Mouse (Mus musculus) stomach, postnatal 0 days (tissue): ENCODE data around the gene Pxdn. TPM values are rescaled to one million over a fixed set of nuclear protein-coding genes. Genes with fewer than 3 reads are reported as not detected.

Experiments used
- ATAC-seq: fragments of 200-750 bp; cut with Nextera tagmentation; 2 replicates; pipeline ENCODE4 v1.8.0; 2017; ENCODE audit not compliant: low FRiP score, low TSS enrichment
- DNase-seq: peaks from one replicate; pipeline ENCODE4 v3.0.0-alpha.2; 2016; ENCODE audit warnings: low spot score
- H3K27ac ChIP-seq: fragments of 300-500 bp; sonication (generic); replicated peaks from 2 replicates; pipeline ENCODE4 v1.5.1; 2014; ENCODE audit warnings: mild to moderate bottlenecking, control low read depth
- H3K27me3 ChIP-seq: fragments of 300-500 bp; sonication (generic); 2 replicates; pipeline ENCODE4 v1.6.1; 2014; ENCODE audit warnings: low read length; ENCODE audit not compliant: control insufficient read depth, insufficient read depth
- H3K36me3 ChIP-seq: fragments of 300-500 bp; sonication (generic); 2 replicates; pipeline ENCODE4 v1.6.1; 2014; ENCODE audit warnings: low read length, mixed read lengths; ENCODE audit not compliant: control insufficient read depth, insufficient read depth
- H3K4me1 ChIP-seq: fragments of 300-500 bp; sonication (generic); replicated peaks from 2 replicates; pipeline ENCODE4 v1.6.1; 2014; ENCODE audit warnings: antibody characterized with exemption; ENCODE audit not compliant: control insufficient read depth, insufficient read depth
- H3K4me2 ChIP-seq: fragments of 300-500 bp; sonication (generic); replicated peaks from 2 replicates; pipeline ENCODE4 v1.6.1; 2014; ENCODE audit warnings: low read depth, mild to moderate bottlenecking, control low read depth, moderate library complexity
- H3K4me3 ChIP-seq: fragments of 300-500 bp; sonication (generic); 2 replicates; pipeline ENCODE4 v1.5.1; 2014; ENCODE audit warnings: low read depth, low read length, control low read depth
- H3K9ac ChIP-seq: fragments of 300-500 bp; sonication (generic); 2 replicates; pipeline ENCODE4 v1.6.1; 2014; ENCODE audit warnings: mild to moderate bottlenecking, low read length, control low read depth, mixed read lengths
- H3K9me3 ChIP-seq: fragments of 300-500 bp; sonication (generic); 2 replicates; pipeline ENCODE4 v1.6.1; 2016; ENCODE audit warnings: low read length; ENCODE audit not compliant: control insufficient read depth
- CTCF ChIP-seq: IDR thresholded peaks from 2 replicates; pipeline ENCODE4 v1.5.1; 2016; ENCODE audit warnings: antibody characterized with exemption, low read depth, mild to moderate bottlenecking, moderate library complexity
- EP300 ChIP-seq: optimal IDR thresholded peaks from 2 replicates; pipeline ENCODE3; 2016; ENCODE audit warnings: antibody characterized with exemption
- whole genome bisulfite sequencing: fragments of 180-500 bp; shearing (Covaris S2); extraction: QIAGEN DNeasy Blood & Tissue Kit; methylation state at CpG from one replicate; pipeline ENCODE4 v1.1.7; 2014; 5-methylcytosine and 5-hydroxymethylcytosine counted together
- polyA plus RNA-seq: library from polyadenylated mRNA; unstranded; fragments of >200 nt; fragmentation: Nextera tagmentation; extraction: Ambion mirVana; gene quantifications from 2 replicates; pipeline ENCODE4 v1.2.1, GENCODE M21; 2015

Gene Pxdn
- polyA plus RNA-seq, 1 experiment from 2014 or later, result 19.4 TPM

GRCm38 (mm10) chr12:29972533-29972932 lies 35.1 kb downstream of the Pxdn start:
- no peaks in the 10 kb centered on the region for H3K27me3 ChIP-seq
- no peak for ATAC-seq
- no peak overlapping the region for H3K4me3 ChIP-seq
- H3K4me2 ChIP-seq, result no peak overlapping the region
- H3K27ac ChIP-seq, result no peak overlapping the region; the same call in 1 of the 2 replicates
- H3K9me3 ChIP-seq, result no peaks in the 10 kb centered on the region
- H3K4me1 ChIP-seq, result 0 out of 2 replicates have a peak, but pooled peaks cover 2% of the 10 kb centered on the region
- 62% methylated on average over 6 of the region's 6 CpGs for WGBS
- TF ChIP-seq EP300 (no peak), CTCF (no peak)
- H3K9ac ChIP-seq, result no peak overlapping the region
- H3K36me3 ChIP-seq, result 0 out of 2 replicates have a peak, but pooled peaks cover 2% of the 10 kb centered on the region
- DNase-seq, result no peak

DNA sequence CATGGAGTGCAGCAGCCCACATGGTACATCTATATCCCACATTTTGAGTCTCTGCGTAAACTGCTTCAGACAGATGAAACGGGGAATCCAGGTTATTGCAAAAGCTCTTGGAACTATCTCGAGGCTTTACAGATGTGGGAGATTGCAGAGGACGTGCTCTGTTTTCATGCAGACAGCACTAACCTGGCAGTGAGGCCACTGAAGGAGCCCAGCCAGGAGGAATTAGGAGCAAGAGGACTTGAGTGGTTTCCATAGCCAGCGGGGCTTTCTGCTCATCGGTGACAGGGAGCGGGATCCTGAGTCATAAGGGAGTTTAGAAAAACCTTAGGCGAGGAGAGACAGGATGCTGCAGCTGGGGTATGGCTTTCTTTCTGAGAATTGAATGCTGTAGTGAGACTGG lies 42.7 kb downstream of the Pxdn start:
- H3K4me2 ChIP-seq, result no peak overlapping the region
- no peak overlapping the region for H3K4me3 ChIP-seq
- no peaks in the 10 kb centered on the region for H3K4me1 ChIP-seq
- TF ChIP-seq EP300, result no peak
- no peak for TF ChIP-seq CTCF
- H3K27ac ChIP-seq, result no peak overlapping the region
- H3K9me3 ChIP-seq, result no peaks in the 10 kb centered on the region
- H3K36me3 ChIP-seq, result peaks cover 10% of the 10 kb centered on the region; the same call in 1 of the 2 replicates
- H3K9ac ChIP-seq, result no peak overlapping the region
- ATAC-seq (no peak), DNase-seq (no peak)
- no peaks in the 10 kb centered on the region for H3K27me3 ChIP-seq
- 78% methylated on average over 8 of the region's 8 CpGs for WGBS

DNA sequence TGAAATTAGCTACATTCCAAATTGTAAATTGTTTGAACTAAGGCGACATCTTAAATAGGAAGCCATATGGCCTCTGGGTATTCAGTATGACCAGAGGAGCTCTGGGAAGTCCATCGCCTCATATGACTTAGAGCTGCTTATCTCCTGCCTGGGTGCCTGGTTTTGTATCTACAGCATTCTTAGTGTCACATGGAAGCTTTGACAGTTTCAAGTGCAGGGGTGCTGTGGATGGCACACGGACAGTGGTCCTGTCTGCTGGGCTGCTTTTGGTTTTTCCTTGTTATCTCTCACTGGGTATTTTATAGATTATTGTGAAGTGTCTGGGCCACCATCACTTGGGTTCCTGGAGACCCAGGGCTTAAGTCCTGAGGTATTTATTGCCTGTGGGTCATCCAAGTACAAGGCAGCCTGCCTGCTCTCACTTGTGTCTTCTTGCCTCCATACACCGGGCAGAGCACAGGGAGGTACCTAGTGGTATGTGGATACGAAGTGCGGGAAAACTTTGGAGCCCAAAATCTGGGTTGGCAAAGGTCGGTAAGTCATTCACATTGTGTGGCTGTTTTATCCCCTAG lies 44.4 kb downstream of the Pxdn start:
- Histone ChIP-seq H3K9ac (no peak overlapping the region), H3K4me2 (no peak overlapping the region), H3K4me1 (no peaks in the 10 kb centered on the region), H3K4me3 (no peak overlapping the region), H3K9me3 (no peaks in the 10 kb centered on the region), H3K27me3 (no peaks in the 10 kb centered on the region), H3K27ac (no peak overlapping the region), H3K36me3 (peaks cover 19% of the 10 kb centered on the region)
- 94% methylated on average over 7 of the region's 7 CpGs for WGBS
- DNase-seq, result no peak
- TF ChIP-seq EP300 (no peak), CTCF (no peak)
- ATAC-seq, result no peak

DNA sequence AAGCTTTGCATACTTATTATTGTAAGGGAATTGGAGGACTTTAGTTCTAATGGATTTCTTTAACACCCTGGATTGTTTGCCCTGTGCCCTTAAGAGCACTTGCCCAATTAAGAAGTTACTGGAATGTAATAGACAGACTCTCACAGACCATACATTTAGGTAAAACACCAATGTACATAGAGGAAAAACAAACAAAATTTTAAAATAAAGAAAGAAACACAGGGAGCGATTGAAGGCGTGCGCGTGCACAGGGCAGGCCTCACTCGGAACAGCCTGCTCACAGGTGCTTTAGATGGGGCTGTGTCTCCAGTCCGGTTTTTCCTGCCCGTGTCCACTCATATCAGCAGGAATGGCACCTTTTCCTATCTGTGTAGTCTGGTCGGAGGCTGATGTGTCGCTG lies 45.8 kb downstream of the Pxdn start:
- Histone ChIP-seq H3K36me3 (peaks cover 19% of the 10 kb centered on the region), H3K4me3 (no peak overlapping the region), H3K27ac (no peak overlapping the region), H3K27me3 (no peaks in the 10 kb centered on the region), H3K9me3 (no peaks in the 10 kb centered on the region), H3K4me1 (no peaks in the 10 kb centered on the region), H3K9ac (no peak overlapping the region), H3K4me2 (no peak overlapping the region)
- no peak for ATAC-seq
- DNase-seq, result no peak
- 90% methylated on average over 9 of the region's 9 CpGs for WGBS
- no peak for TF ChIP-seq EP300
- no peak for TF ChIP-seq CTCF

GRCm38 (mm10) chr12:29985126-29985525 lies 47.7 kb downstream of the Pxdn start:
- H3K9ac ChIP-seq, result no peak overlapping the region
- no peak for ATAC-seq

DNA sequence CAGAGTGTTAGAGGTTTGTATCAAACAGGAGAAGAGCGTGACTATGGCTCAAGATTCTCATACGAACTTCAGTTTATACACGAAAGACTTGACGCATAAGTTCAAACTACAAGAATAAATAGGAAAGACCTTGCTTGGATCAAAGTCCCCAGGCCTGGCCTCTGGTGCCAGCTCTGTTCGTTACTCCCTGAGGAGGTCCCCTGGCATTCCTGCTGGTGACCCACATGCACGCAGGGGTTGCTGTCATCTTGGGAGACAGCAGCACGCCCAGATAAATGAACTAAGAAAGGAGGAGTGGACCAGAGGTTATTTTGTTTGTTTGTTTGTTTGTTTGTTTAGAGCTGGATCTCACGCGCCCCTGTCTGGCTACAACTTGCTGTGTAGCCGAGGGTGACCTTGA lies 48.8 kb downstream of the Pxdn start:
- Histone ChIP-seq H3K9me3 (no peaks in the 10 kb centered on the region), H3K27ac (no peak overlapping the region), H3K9ac (no peak overlapping the region), H3K4me3 (no peak overlapping the region), H3K4me2 (no peak overlapping the region), H3K27me3 (no peaks in the 10 kb centered on the region), H3K4me1 (no peaks in the 10 kb centered on the region), H3K36me3 (peaks cover 17% of the 10 kb centered on the region)
- WGBS, result 89% methylated on average over 10 of the region's 10 CpGs
- DNase-seq, result no peak
- no peak for ATAC-seq
- TF ChIP-seq EP300, result no peak
- TF ChIP-seq CTCF, result no peak

More at GRCm38 (mm10) chr12:29985126-29985525, 47.7 kb downstream of the Pxdn start:
- Histone ChIP-seq H3K27ac (no peak overlapping the region), H3K36me3 (peaks cover 17% of the 10 kb centered on the region), H3K9me3 (no peaks in the 10 kb centered on the region), H3K27me3 (no peaks in the 10 kb centered on the region), H3K4me2 (no peak overlapping the region), H3K4me3 (no peak overlapping the region), H3K4me1 (no peaks in the 10 kb centered on the region)
- TF ChIP-seq CTCF (no peak), EP300 (no peak)
- DNase-seq, result no peak
- 89% methylated on average over 6 of the region's 6 CpGs for WGBS
